Mouse (Mus musculus) spleen, postnatal 14 days (tissue): ENCODE measurements around the gene Zwilch.
A peak's percentile ranks its signal among the peaks of the same experiment; 100 is the strongest.
"Not testable (repeated sequence)": the region's sequence is repeated elsewhere in the genome, so short reads cannot be mapped to it uniquely, and the experiment has no call there.

ENCODE experiments used
- DNase-seq, 2 experiments: peaks; one replicate each; pipeline ENCODE4 v3.0.0; 2021 to 2022; ENCODE audit warnings: low spot score in 2 of 2

Zwilch gene

DNA sequence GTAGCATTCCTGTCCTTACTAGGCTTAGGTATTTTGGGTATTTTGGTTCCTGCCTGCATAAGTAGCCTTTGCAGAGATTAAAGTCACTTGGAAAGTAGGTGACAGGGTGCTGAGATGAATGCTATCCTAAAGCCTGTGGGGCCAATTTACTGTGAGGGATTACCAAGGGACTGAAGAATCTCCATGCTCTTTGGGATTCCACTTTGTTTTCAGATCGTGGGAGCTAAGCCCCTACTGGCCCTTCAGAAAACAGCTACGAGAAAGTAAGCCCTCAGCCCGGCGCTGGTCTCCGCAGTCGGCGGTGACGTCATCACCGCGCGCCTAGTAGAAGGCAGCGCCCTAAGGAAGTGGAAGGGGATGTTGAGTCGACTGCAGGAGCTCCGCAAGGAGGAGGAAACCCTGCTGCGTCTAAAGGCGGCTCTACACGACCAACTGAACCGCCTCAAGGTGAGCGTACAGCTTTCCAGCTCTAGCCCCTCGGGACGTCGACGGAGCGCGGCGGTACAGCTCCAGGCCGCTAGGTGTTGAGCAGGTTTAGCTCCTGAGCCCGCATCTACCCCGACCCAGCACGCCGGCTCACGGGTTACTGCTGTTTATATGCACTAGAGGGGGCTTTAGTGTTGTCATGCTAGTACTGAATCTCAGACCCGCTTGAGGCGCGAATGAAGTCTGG lies 6.2 kb upstream of the Zwilch start, which contains the start of gene Snapc5:
Gene Snapc5 (plus strand): TSS at position 301 of the 673 bp plus-strand sequence.
- DNase-seq: peak; percentile 69 to 86

DNA sequence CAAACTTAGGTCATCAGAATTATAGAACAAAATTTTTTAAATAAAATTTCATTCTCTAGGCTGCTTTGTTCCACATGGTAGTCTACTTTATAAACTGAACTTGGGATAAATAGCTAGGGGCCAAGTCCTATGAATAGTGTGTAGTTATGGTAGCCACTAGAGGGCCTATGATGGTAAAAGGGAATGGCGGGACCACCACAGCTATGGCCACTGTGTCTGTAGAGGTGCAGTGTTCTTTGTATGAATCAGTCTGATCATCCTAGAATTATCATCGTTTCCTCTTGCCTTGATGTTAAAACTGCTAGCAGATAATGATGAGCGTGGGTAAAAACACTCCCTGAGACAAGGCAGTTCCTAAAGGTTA lies 5.7 kb upstream of the Zwilch start:
- no peak for DNase-seq

DNA sequence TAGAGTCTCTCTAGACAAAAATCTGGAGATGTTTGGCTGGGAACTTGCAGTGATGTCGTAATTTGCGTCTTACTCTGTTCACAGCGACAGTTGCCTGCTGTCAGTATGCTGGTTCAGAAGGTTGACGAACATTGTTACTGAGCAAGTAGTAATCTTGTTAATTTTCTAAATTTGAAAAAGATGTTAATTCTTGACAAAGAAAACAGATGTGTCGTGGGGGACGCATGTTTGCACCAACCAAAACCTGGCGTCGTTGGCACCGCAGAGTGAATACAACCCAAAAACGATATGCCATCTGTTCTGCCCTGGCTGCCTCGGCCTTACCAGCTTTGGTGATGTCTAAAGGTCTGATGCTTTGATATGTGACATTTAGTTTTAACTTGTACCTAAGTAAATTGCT lies 2.5 kb upstream of the Zwilch start:
- no peak for DNase-seq

DNA sequence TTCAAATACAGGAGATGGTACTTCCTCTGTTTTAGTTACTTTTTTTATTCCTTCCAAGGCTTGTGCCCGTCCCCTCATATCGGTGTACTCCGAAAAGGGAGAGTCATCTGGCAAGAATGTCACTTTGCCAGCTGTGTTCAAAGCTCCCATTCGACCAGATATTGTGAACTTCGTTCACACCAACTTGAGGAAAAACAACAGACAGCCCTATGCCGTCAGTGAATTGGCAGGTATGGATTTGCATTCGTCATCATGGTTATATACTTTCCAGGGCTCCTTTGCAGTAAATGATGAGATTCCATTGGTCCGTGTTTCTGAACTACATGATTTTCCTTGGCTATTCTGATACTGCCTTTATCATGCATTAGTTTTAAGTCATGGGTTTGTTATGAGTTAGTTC lies 1.9 kb upstream of the Zwilch start:
- no peak for DNase-seq

DNA sequence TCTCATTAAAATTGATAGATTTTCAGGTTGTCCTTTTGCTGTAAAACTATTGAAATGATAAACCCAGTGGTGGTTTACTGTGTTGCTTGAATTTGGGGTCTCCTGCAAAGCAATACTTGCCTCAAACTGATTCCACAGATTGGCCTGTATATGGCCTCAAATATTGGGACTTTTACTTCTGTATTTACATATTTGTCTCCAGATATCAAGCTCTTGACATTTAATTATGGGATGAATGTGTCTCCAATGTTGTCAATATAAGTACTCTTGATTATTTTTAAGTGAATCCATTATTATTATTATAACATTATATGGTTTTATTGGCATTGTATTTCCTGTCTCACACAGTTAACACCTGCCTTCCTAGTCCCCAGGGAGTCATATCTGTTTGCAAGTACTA lies 1.4 kb upstream of the Zwilch start:
- DNase-seq: no peak

DNA sequence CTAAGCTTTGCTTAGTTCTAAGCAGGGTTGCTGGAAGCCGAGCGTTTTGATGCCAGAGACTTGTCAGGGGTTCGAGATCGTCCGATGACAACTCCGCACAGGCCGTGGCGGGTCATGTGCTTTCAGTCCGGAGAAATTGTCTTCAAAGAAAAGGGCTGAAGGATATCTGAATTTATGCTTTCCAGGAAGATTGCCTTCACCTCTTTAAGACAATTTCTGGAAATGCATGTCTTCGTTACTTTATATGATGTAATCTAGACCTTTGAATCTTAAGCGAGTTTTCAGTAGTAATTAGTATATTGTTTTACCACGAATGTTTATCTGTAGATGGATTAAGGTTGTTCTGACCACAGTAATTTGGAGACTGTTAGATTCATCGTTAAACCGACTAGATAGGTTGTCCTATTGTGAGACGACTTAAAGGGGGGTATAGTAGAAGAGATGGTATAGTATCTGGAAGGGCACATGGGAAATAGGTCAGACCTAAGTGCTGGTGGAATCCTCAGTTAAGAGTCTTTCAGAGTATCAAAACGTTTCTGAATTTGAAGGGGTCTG lies 839 bp upstream of the Zwilch start:
- DNase-seq: no peak

DNA sequence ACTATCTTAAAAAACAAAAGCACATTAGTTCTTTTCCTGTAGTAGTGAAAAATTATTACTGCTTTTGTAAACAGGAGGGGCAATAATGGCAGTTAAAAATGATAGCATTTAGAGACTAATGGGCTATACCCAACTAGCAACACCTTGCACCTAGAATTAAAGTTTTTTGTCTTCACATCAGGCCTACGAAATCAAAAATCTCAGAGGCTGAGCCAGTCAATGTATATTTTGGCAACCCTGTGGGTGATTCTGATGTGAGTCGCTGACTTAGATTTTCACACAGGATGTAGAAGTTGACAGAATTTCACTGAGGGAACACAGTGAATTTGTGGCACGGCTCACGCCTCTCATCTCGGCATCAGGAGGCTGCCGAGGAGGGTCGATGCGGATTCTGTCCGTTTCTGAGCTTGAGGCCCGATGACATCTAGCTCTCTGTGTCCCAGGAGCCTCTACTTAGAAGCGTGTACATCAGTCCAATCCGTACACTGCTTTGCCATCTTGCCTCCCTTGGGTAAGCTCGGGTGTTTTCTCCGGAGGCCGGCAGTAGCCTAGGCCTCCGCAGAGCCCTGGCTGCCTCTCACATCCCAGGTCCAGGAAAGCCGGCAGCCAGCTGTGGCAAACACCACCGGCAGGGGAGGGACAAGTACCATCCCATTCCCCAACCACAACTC lies 624 bp downstream of the Zwilch start:
- no peak for DNase-seq

DNA sequence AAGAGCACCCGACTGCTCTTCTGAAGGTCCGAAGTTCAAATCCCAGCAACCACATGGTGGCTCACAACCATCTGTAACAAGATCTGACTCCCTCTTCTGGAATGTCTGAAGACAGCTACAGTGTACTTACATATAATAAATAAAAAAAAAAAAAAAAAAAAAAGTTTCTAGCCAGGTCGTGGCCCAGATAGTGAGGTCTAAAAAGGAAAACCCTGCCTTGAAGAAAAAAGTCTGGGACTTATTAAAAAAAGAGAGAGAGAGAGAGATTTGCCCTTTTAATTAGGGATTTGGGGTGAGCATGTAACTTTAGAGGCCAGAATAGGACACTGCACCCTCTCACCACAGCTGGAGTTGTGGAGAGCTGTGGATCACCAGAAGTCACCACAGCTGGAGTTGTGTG lies 2.9 kb downstream of the Zwilch start:
- not testable (repeated sequence) for DNase-seq

DNA sequence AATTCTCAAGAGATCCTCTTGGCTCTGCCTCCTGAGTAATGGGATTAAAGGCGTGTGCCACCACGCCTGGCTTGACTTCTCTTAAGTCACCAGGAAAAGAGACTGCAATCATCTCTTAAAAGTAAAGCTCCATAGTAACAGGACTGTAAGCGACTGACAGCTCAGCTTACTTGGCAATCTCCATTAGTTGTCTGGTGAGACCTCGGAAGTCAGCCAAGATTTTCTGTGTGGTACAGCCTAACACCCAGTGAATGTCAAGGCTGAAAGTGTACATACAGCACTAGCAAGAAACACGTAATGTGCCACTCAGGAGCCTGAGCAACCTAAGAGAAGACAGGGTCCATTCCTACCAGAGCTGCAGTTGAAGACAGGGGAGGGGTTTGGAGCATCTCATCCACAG lies 12.4 kb downstream of the Zwilch start:
- DNase-seq: no peak

DNA sequence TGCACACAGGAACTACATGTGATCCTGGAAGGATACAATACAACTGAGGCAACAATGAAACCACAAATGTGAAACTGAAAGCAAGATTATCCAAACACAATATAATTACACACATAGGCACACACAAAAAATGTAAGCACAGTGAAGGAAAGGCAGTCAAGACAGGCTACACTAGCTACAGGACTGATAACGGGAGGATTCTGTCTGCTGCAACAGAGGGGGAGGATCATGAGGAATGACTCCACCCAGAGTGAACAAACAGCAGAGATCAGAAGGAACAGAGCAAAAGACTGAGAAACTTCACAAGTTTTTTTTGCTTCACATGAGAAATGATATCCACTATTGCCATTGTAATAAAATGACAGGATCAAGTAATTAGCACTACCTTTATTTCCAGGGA lies 16.3 kb downstream of the Zwilch start:
- no peak for DNase-seq

DNA sequence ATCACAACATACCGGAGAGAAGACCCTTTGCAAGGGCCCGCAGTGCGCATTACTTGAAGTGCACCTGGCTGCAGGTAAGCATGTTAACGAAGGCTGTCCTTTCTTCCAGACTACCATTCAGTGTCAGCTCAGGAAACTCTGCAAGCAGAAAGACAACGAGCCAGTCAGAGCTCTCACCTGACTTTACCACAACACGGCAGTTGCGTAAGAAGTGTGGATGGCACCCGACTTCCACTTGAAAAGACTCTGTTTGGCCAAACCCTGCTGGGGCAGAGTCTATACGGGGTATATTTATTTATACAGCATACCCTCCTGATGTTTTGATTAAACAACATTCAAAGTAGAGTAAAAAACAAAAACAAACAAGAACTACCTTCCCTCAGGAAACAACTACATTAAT lies 33.0 kb downstream of the Zwilch start:
- no peak for DNase-seq

DNA sequence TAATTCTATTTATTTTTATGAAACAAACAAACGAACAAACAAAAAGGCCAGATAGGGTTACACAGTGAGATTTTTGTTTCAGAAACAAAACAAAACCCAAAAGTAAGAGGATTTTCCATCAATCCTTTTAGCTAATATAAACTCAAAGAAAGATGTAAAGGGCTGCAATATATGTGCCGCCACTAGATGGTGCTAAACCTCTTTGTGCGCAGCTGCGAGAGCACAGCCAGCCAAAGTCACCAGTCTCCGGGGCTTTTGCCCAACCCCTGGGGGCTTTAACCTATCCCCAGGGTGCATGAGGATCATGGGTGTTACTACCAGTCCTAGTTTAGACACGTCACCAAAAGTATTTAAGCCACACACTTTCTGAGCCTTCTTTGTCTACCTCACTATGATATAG lies 34.0 kb downstream of the Zwilch start:
- DNase-seq: peak in 1 of 2 experiments; percentile 41

DNA sequence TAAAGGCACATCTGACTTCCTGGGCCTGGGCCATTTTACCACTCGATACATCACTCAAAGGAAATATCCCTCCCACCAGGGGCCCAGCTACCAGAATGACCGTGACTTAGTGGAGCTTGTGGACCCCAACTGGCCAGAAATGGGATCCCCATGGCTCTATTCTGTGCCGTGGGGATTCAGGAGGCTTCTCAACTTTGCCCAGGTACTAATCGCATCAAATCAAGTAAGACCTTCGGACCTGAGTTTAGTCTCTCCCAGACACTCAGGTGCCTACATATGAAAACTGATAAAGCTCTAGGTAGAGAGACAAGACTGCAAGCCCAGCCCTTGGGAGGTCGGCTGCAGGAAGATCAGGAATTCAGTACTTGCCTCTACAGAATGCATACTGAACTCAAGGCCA lies 41.3 kb downstream of the Zwilch start:
- DNase-seq: no peak

DNA sequence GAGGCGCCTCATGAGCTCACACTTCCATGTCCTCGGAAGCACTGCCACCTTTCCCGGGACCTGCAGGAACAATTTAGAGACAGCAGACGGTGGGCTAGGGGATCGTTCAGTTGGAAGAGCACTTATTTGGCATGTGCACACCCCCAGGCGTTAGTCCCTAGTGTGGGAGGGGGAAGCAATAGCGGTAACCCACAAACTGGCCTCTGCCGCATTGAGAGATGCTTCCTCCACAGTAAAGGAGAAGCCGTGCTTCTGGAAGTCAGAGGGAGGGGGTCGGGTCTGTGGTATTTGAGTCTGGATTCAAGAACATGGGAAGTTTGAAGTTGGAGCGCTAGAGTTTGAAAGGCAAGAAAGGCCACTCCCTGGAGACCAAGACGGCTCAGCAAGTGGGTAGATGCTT lies 46.8 kb downstream of the Zwilch start:
- no peak for DNase-seq

DNA sequence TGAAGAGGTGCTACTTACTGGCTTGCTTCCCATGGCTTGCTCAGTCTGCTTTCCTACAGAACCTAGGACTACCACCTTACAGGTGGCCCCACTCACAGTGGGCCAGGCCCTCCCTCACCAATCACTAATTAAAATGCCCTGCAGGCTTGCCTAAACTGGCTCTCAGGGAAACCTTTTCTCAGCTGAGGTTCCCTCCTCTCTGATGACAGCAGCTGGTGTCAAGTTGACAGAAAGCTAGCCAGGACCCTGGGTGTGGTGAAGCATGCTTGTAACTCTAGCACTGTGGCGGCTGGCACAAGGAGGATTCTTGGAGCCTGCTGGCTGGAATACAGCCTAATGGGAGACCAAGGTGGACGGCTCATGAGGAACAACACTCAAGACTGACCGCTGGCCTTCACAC lies 47.6 kb downstream of the Zwilch start:
- no peak for DNase-seq

DNA sequence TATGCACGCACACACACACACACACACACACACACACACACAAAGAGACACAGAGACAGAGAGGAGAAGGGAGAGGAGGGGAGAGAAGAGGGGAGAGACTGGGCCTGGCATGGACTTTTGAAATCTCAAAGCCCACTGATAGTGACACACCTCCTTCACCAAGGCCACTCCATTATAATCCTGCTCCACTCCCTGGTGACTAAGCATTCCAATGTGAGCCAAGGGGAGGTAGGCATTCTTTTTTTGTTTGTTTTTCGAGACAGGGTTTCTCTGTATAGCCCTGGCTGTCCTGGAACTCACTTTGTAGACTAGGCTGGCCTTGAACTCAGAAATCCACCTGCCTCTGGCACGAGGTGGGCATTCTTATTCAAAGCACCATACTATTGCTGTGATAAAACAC lies 48.1 kb downstream of the Zwilch start:
- DNase-seq: not testable (repeated sequence)

DNA sequence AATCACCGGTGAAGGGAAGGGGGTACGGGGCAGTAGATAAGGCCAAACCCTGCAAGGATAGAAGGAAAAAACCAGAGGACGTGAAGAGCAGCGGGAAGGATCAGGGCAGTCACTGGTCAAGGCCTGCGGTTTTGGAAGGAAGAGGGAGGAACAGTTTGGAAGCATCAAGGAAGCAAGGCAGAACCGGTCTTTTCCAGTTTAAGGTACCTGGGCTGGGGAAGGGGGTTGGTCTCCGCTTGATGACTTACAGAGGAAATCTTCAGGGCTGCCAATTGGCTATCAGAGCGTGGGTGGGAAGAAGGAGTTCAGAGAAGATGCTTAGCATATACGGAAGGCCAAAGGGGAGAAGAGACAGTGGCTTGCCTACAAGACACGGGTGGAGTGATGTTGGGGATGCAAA lies 50.3 kb downstream of the Zwilch start:
- no peak for DNase-seq

DNA sequence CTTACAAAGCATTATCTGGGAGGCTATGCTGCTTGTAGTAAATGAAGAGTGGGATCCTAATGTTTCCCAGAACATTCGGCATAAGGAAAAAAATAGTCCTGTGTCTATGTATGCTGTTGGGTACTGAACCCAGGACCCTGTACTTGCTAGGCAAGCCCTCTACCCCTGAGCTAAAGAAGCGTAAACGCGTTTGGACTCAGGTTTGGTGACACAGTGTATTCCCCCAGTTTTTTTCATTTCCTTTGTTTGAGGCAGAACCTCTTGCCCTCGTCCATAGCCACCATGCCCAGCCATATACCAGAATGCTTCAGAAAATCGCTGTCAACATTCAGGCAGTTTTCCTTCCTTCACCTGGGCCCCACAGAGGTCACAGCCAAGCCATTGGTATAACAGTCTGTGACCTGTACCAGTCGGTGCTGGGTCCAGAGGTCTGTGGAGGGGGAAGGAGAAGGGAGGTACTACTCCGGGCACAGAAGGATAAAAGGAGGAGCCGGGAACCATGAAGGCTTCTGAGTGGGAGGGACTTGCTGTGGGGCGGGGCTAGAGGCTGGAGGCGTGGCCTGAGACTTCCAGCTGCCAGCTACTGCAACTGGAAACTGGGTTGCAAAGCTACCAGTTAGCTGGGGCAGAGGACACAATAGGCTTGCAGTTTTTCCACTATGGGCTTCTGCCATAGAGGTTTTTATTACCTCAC lies 52.2 kb downstream of the Zwilch start:
- peak in 1 of 2 experiments; percentile 9 for DNase-seq

DNA sequence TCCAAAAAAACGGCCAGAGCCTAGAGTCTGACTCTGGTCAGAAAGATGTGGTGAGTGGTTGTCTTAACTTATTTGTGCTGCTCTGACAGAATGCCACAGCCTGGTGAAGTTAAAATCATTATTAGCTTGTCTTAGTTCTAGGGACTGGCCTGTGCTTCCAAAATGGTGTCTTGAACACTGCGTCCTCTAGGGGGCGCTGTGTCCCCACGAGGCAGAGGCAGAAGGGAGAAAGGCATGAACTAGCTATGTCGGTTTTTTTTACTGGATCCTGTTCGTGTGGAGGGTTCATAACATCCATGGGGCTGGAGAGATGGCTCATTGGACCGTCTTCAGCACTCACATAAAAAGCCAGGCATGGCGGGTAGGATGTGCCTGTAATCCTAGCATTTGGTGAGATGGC lies 53.0 kb downstream of the Zwilch start:
- peak in 1 of 2 experiments; percentile 53 for DNase-seq

DNA sequence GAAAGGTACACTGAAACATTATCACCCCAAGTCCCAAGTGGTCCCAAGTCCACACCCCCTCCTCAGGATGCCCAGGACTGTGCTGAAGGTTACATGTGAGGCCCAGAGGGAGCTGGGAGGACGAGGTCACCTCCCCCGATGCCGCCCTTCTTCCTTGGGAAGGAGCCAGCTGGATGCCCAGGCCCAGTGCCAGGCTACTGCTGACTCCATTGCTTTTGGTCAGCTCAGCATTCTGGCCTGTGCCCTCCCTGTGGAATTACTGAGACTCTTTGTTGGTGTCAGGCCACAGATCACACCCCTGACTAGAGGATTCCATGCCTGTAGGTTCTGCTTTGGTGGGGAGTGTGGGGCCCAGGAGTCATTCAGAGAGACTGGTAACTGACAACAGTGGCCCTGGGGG lies 56.0 kb downstream of the Zwilch start, which contains the start of gene Lctl:
Gene Lctl (plus strand): TSS at position 272 of the 400 bp plus-strand sequence.
- no peak for DNase-seq

DNA sequence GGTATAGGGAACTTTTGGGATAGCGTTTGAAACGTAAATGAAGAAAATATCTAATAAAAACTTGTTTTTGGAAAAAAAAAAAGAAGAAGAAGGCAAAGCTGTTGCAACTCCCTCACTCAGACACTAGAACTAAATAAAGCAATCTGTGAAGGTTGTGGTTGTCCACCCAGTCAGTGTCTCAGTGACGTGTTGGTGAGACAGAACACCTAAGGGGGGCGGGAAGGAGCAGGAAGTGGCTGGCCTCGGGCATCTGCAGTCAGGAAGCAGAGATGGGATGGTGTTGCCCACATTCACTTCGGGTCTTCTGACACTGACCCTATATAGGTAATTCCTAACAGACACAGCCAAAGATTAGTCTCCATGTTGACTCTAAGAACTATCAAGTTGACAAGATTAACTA lies 57.1 kb downstream of the Zwilch start:
- no peak for DNase-seq

DNA sequence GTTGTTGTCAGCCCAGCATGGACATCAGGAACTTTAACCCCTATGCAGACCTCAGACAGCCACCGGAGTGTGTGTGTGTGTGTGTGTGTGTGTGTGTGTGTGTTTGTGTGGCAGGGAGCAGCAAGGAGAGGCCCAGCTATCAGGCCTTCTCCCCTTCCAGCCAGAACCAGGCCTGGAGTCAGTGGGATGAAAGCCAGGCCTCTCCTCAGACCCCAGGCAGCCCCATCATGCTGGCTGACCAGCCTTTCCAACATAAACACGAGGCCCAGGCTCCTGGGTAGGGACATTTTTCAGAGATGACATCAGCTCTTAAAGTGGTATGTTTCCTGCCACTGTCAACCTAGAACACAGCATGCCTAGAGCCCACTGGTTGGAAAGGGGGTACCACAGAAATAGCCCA lies 58.3 kb downstream of the Zwilch start:
- DNase-seq: no peak

DNA sequence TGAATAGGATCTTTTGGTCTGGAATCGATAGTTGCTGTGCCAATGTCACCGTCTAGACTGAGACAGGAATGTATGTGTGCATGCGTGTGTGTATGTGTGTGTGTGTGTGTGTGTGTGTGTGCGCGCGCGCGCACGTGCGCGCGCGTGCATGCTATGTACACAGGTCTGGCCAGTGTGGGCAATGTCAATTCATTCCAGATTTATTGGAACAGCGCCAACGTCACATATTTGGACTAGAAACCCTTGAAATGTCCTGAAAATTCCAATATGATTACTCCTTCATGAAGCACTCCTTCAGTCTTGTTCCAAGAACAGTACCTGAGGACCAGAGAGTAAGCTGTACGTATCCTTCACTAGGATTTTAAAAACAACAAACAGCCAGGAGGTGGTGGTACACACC lies 62.4 kb downstream of the Zwilch start:
- DNase-seq: no peak
